Mouse (Mus musculus) liver, postnatal 0 days (tissue): Measurements from ENCODE around the gene Col4a2.

Source experiments
- CTCF ChIP-seq: sonication (generic); IDR thresholded peaks from 2 replicates; pipeline ENCODE4 v1.5.1; 2016; ENCODE audit warnings: antibody characterized with exemption, low read depth
- EP300 ChIP-seq: IDR thresholded peaks from 2 replicates; pipeline ENCODE4 v1.6.1; 2016; ENCODE audit warnings: antibody characterized with exemption, low read depth, mild to moderate bottlenecking

DNA sequence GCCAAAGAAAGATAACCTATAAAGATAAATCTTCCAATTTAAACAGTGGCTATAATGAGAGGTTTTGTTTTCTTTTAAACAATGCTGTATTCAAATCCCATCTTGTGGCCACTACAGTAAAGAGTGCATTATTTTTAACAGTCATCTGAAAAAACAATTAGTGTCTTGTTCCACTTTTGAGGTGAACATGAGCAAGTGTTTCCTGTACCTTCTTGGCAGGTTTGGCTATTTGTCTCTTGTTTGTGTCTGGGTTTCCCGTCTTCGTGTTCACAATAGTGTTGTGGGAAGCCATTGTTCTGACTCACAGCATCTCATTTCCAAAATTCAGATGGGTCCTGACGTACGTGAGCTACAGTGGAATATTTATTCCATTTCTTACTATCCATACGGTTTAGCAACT, 55.1 kb downstream of the Col4a2 start:
- TF ChIP-seq CTCF, result no peak
- TF ChIP-seq EP300, result no peak
